Mouse (Mus musculus): ENCODE results near the gene Dlgap4. TPM values are rescaled to one million over a fixed set of nuclear protein-coding genes. Genes with fewer than 3 reads are reported as not detected.

Gene Dlgap4
- polyA plus RNA-seq, 1 experiment from 2014 or later: 201 TPM

- Histone ChIP-seq H3K27me3 (replicated peaks; ENCODE audit: control insufficient read depth, insufficient read depth, low read length) (no peaks in the 10 kb centered on the region), H3K36me3 (ENCODE audit: control insufficient read depth, insufficient read depth, low read length) (peaks cover 9% of the 10 kb centered on the region), H3K4me3 (ENCODE audit: low read length) (no peak overlapping the region), H3K4me2 (ENCODE audit: low read length) (no peak overlapping the region), H3K9me3 (ENCODE audit: control insufficient read depth, low read length) (no peaks in the 10 kb centered on the region), H3K9ac (ENCODE audit: low read depth, low read length) (no peak overlapping the region), H3K4me1 (ENCODE audit: control insufficient read depth, insufficient read depth, low read depth, low read length) (peaks cover 7% of the 10 kb centered on the region; the same call in 1 of the 2 replicates), H3K27ac (ENCODE audit: low read depth, low read length) (no peak overlapping the region)
- ATAC-seq: no peak
- 88% methylated on average over 9 of the region's 9 CpGs for WGBS
Observed at GRCm38 (mm10) chr2:156741265-156741664, 127.8 kb downstream of the Dlgap4 start.

- Histone ChIP-seq H3K27ac (ENCODE audit: low read depth, low read length) (no peak overlapping the region), H3K36me3 (ENCODE audit: control insufficient read depth, insufficient read depth, low read length) (peaks cover 14% of the 10 kb centered on the region), H3K27me3 (replicated peaks; ENCODE audit: control insufficient read depth, insufficient read depth, low read length) (no peaks in the 10 kb centered on the region), H3K4me3 (ENCODE audit: low read length) (no peak overlapping the region), H3K9me3 (ENCODE audit: control insufficient read depth, low read length) (no peaks in the 10 kb centered on the region), H3K4me2 (ENCODE audit: low read length) (no peak overlapping the region), H3K4me1 (ENCODE audit: control insufficient read depth, insufficient read depth, low read depth, low read length) (peaks cover 1% of the 10 kb centered on the region; the same call in 1 of the 2 replicates), H3K9ac (ENCODE audit: low read depth, low read length) (no peak overlapping the region)
- WGBS: 46% methylated on average over 4 of the region's 4 CpGs
- ATAC-seq: no peak
Observed at GRCm38 (mm10) chr2:156741998-156742397, 128.5 kb downstream of the Dlgap4 start.

GRCm38 (mm10) chr2:156743248-156743647 is 129.7 kb downstream of the Dlgap4 start:
- H3K27ac ChIP-seq (ENCODE audit: low read depth, low read length): no peak overlapping the region
- H3K4me2 ChIP-seq (ENCODE audit: low read length): no peak overlapping the region
- H3K4me1 ChIP-seq (ENCODE audit: control insufficient read depth, insufficient read depth, low read depth, low read length): no peaks in the 10 kb centered on the region; the same call in 1 of the 2 replicates
- H3K36me3 ChIP-seq (ENCODE audit: control insufficient read depth, insufficient read depth, low read length): peaks cover 18% of the 10 kb centered on the region
- ATAC-seq: no peak
- H3K9me3 ChIP-seq (ENCODE audit: control insufficient read depth, low read length): no peaks in the 10 kb centered on the region
- no peak overlapping the region for H3K9ac ChIP-seq (ENCODE audit: low read depth, low read length)
- H3K4me3 ChIP-seq (ENCODE audit: low read length): no peak overlapping the region
- H3K27me3 ChIP-seq (replicated peaks; ENCODE audit: control insufficient read depth, insufficient read depth, low read length): no peaks in the 10 kb centered on the region
- WGBS: 62% methylated on average over 3 of the region's 3 CpGs

GRCm38 (mm10) chr2:156744414-156744813 is 130.9 kb downstream of the Dlgap4 start:
- Histone ChIP-seq H3K4me1 (ENCODE audit: control insufficient read depth, insufficient read depth, low read depth, low read length) (no peaks in the 10 kb centered on the region; the same call in 1 of the 2 replicates), H3K27me3 (replicated peaks; ENCODE audit: control insufficient read depth, insufficient read depth, low read length) (no peaks in the 10 kb centered on the region), H3K9me3 (ENCODE audit: control insufficient read depth, low read length) (no peaks in the 10 kb centered on the region), H3K4me2 (ENCODE audit: low read length) (no peak overlapping the region), H3K36me3 (ENCODE audit: control insufficient read depth, insufficient read depth, low read length) (peaks cover 25% of the 10 kb centered on the region), H3K27ac (ENCODE audit: low read depth, low read length) (no peak overlapping the region), H3K4me3 (ENCODE audit: low read length) (no peak overlapping the region), H3K9ac (ENCODE audit: low read depth, low read length) (no peak overlapping the region)
- WGBS: 66% methylated on average over 5 of the region's 5 CpGs
- no peak for ATAC-seq

GRCm38 (mm10) chr2:156747315-156747714 is 133.8 kb downstream of the Dlgap4 start:
- Histone ChIP-seq H3K36me3 (ENCODE audit: control insufficient read depth, insufficient read depth, low read length) (peaks cover 39% of the 10 kb centered on the region), H3K4me1 (ENCODE audit: control insufficient read depth, insufficient read depth, low read depth, low read length) (no peaks in the 10 kb centered on the region; the same call in 1 of the 2 replicates), H3K27me3 (replicated peaks; ENCODE audit: control insufficient read depth, insufficient read depth, low read length) (no peaks in the 10 kb centered on the region), H3K27ac (ENCODE audit: low read depth, low read length) (no peak overlapping the region), H3K9ac (ENCODE audit: low read depth, low read length) (no peak overlapping the region), H3K4me2 (ENCODE audit: low read length) (no peak overlapping the region), H3K4me3 (ENCODE audit: low read length) (no peak overlapping the region), H3K9me3 (ENCODE audit: control insufficient read depth, low read length) (no peaks in the 10 kb centered on the region)
- 87% methylated on average over 3 of the region's 3 CpGs for WGBS
- ATAC-seq: no peak

GRCm38 (mm10) chr2:156749687-156750086 is 136.2 kb downstream of the Dlgap4 start:
- Histone ChIP-seq H3K4me2 (ENCODE audit: low read length) (no peak overlapping the region), H3K4me3 (ENCODE audit: low read length) (no peak overlapping the region), H3K36me3 (ENCODE audit: control insufficient read depth, insufficient read depth, low read length) (peaks cover 51% of the 10 kb centered on the region), H3K9me3 (ENCODE audit: control insufficient read depth, low read length) (no peaks in the 10 kb centered on the region), H3K9ac (ENCODE audit: low read depth, low read length) (no peak overlapping the region), H3K27me3 (replicated peaks; ENCODE audit: control insufficient read depth, insufficient read depth, low read length) (no peaks in the 10 kb centered on the region), H3K27ac (ENCODE audit: low read depth, low read length) (no peak overlapping the region), H3K4me1 (ENCODE audit: control insufficient read depth, insufficient read depth, low read depth, low read length) (no peaks in the 10 kb centered on the region)
- WGBS: 92% methylated on average over 8 of the region's 8 CpGs
- no peak for ATAC-seq

- Histone ChIP-seq H3K9me3 (ENCODE audit: control insufficient read depth, low read length) (no peaks in the 10 kb centered on the region), H3K9ac (ENCODE audit: low read depth, low read length) (no peak overlapping the region), H3K4me3 (ENCODE audit: low read length) (no peak overlapping the region), H3K27me3 (replicated peaks; ENCODE audit: control insufficient read depth, insufficient read depth, low read length) (no peaks in the 10 kb centered on the region), H3K27ac (ENCODE audit: low read depth, low read length) (no peak overlapping the region), H3K4me2 (ENCODE audit: low read length) (no peak overlapping the region), H3K4me1 (ENCODE audit: control insufficient read depth, insufficient read depth, low read depth, low read length) (no peaks in the 10 kb centered on the region), H3K36me3 (ENCODE audit: control insufficient read depth, insufficient read depth, low read length) (peaks cover 68% of the 10 kb centered on the region)
- 98% methylated on average over 9 of the region's 9 CpGs for WGBS
- ATAC-seq: no peak
Observed at GRCm38 (mm10) chr2:156756937-156757336, 143.4 kb downstream of the Dlgap4 start.

- H3K27ac ChIP-seq (ENCODE audit: low read depth, low read length): no peak overlapping the region
Observed at GRCm38 (mm10) chr2:156760843-156761505, 147.5 kb downstream of the Dlgap4 start.

GRCm38 (mm10) chr2:156761521-156762278 is 148.2 kb downstream of the Dlgap4 start:
- 95% methylated on average over 17 of the region's 17 CpGs for WGBS
- Histone ChIP-seq H3K4me2 (ENCODE audit: low read length) (no peak overlapping the region), H3K4me1 (ENCODE audit: control insufficient read depth, insufficient read depth, low read depth, low read length) (no peaks in the 10 kb centered on the region), H3K9me3 (ENCODE audit: control insufficient read depth, low read length) (no peaks in the 10 kb centered on the region), H3K9ac (ENCODE audit: low read depth, low read length) (no peak overlapping the region), H3K4me3 (ENCODE audit: low read length) (no peak overlapping the region), H3K36me3 (ENCODE audit: control insufficient read depth, insufficient read depth, low read length) (peaks cover 52% of the 10 kb centered on the region), H3K27me3 (replicated peaks; ENCODE audit: control insufficient read depth, insufficient read depth, low read length) (no peaks in the 10 kb centered on the region), H3K27ac (ENCODE audit: low read depth, low read length) (no peak overlapping the region)
- no peak for ATAC-seq

More at GRCm38 (mm10) chr2:156760843-156761505, 147.5 kb downstream of the Dlgap4 start:
- no peak for ATAC-seq
- Histone ChIP-seq H3K4me1 (ENCODE audit: control insufficient read depth, insufficient read depth, low read depth, low read length) (no peaks in the 10 kb centered on the region), H3K27me3 (replicated peaks; ENCODE audit: control insufficient read depth, insufficient read depth, low read length) (no peaks in the 10 kb centered on the region), H3K4me3 (ENCODE audit: low read length) (no peak overlapping the region), H3K36me3 (ENCODE audit: control insufficient read depth, insufficient read depth, low read length) (peaks cover 59% of the 10 kb centered on the region), H3K9me3 (ENCODE audit: control insufficient read depth, low read length) (no peaks in the 10 kb centered on the region), H3K9ac (ENCODE audit: low read depth, low read length) (no peak overlapping the region), H3K4me2 (ENCODE audit: low read length) (no peak overlapping the region)
- WGBS: 85% methylated on average over 5 of the region's 5 CpGs

Measured in hindbrain, embryonic 16.5 days (tissue).